Mouse (Mus musculus) lung, postnatal 0 days (tissue): Measurements from ENCODE around the gene Hnrnph2.

Experiments used
- CTCF ChIP-seq: IDR thresholded peaks from 2 replicates; pipeline ENCODE4 v1.5.1; 2016; ENCODE audit warnings: antibody characterized with exemption, mild to moderate bottlenecking
- EP300 ChIP-seq: IDR thresholded peaks from 2 replicates; pipeline ENCODE4 v1.6.1; 2016; ENCODE audit warnings: antibody characterized with exemption, mild to moderate bottlenecking, control low read depth

DNA sequence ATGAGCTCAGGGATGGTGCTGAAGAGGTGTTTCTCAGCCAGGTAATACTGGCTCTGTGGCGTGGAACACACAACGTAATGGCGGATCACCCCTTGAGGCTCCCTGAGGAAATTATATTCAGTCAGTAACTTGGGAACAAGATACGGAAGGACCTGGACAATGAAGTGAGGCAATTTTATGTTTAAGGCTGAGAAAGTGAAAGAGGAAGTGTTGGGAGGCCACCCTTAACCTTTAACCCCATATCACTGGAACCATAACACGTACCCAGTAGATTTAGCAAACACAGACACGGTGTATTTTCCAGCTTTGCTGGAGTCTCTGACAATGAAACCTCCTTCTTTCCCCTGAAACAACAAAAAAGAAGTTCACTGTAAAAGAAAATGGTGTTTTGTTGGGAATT, 46.6 kb upstream of the Hnrnph2 start:
- TF ChIP-seq EP300 (no peak), CTCF (no peak)
